16 mouse cellular contexts compared by ENCODE assay signal in the genomic region with DNA sequence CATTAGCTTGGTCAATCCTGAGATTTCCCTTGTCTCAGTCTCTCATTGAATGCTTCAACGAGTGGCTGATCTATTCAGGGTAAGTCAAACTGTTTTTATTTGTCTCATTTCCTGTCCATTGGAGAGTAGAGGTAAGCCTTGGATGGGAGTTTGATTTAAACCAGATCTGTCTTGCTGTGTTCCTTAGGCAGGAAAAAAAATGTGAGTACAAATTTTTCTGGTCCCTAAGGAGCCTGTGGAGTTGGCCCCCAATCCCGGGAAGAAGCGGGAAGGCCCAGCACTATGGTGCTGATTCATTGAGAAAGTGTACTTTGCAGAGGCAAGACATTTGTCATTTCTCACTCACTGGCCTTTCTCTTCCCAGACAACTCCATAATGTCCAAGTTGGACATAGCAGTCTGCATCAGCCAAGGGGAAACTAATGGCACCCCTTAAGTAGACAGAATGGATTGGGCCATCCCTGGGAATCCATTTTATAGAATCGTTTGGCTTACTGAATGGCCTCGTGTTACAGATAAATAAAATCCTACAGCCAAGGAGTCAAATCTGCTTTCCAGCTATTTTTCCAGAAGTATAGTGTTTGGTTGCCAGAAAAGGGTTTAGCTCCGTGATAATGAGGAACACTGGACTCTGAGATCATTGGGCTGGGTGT.
"Had no signal": no experiment of that assay in that cellular context is flagged by ENCODE, and none has a peak within 500 bp of the region (broad histone marks: within the 10 kb centered on the region; RNA-seq: fewer than 3 reads in every experiment).

No protein-coding gene starts in this region.

- H3K4me2 ChIP-seq: limb, embryonic 12.5 days; liver, embryonic 12.5 days; lung, embryonic 14.5 days had no signal

- H3K36me3 ChIP-seq: limb, embryonic 12.5 days; liver, embryonic 12.5 days; midbrain, embryonic 10.5 days had no signal

- DNase-seq: kidney, adult 9 months; kidney, postnatal 36 days; layer of hippocampus, adult 9-11 months; layer of hippocampus, postnatal 36 days; lung, embryonic 14.5 days; lung, postnatal 10 days; lung, postnatal 4 days; midbrain, embryonic 14.5 days; right cerebral cortex, postnatal 4 days; thymus, adult 2 months; thymus, postnatal 25 days had no signal

- H3K4me3 ChIP-seq: limb, embryonic 12.5 days; liver, embryonic 12.5 days; midbrain, embryonic 10.5 days; myocyte had no signal

- H3K27me3 ChIP-seq: limb, embryonic 12.5 days; liver, embryonic 12.5 days had no signal

- ATAC-seq: liver, embryonic 12.5 days had no signal

- H3K4me1 ChIP-seq: limb, embryonic 12.5 days; liver, embryonic 12.5 days; midbrain, embryonic 10.5 days had no signal

- H3K27ac ChIP-seq: kidney, postnatal 0 days; limb, embryonic 12.5 days; liver, embryonic 12.5 days; midbrain, embryonic 10.5 days had no signal

- H3K9ac ChIP-seq: limb, embryonic 12.5 days; liver, embryonic 12.5 days; lung, embryonic 14.5 days had no signal

- H3K9me3 ChIP-seq: midbrain, embryonic 10.5 days had no signal
